Mouse (Mus musculus) CD8-positive naive resting alpha-beta T cell, adult 57 days (primary cell): ENCODE results near the gene Usp49. TPM values are rescaled to one million over a fixed set of nuclear protein-coding genes. Genes with fewer than 3 reads are reported as not detected.

Experiments
- total RNA-seq: library from RNA; stranded (reverse); gene quantifications from one replicate; pipeline ENCODE4 v1.2.4, GENCODE M21; 2023

The Usp49 gene
- 5.6 TPM for total RNA-seq

DNA sequence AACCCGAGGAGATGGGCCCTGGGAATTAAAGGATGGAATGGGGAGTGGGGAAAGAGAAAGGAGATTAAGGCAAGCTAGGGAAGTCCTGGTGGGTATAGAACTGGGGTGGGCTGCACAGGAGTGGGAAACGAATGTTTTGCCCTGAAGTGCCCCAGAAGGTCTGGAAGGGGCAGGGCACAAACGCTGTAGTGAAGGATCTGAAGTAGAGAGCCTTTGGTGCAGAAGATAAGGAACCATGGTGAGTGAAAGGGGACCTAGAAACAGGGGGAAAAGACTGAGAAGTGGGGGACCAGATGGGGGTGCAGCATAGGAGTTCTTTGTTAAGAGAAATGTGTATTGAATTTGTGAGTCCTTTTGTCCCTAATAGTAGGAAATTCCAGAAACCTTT lies at the start of gene Usp49:
Usp49 (plus strand) TSS at position 13 of the 388 bp plus-strand sequence.

DNA sequence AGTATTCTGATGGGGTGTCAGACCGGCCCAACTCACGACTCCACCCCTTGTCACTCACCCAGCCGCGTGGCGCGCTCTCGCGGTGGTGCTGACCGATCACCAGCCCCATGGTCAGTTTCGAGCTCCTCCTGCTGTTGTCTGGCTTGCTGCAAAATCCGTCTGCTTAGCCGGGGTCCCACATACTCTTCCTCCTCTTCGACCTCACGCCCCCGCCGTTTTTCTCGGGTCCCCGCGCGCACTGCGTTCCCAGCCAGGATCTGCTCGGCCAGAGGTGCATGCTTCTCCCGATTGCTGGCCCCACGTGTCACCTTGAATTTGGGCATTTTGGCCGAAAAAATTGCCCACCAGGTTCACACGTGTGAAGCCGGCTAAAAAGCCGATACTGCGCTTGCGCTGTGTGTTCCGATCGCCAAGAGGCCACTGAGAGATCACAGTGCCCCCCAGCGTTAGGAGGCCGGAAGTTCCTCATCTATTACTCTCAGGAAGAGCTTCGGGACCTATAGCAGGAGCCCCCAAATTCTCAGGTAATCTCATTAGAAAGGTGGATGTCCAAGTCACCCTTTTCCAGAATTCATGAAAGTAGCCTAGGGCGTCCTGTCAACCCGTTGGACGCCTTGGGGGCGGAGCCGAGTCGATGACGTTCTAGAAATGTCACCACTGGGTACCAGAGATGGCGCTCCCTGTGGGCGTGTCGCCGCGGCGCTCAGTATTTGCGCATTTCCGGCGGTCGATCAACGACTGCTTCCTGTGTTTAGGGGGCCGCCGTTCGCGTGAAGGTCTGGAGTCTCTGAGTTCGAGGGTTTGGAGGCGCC lies 19.4 kb upstream of the Usp49 start, which contains the start of the genes Bysl, Med20 and Gm20517:
Bysl (minus strand) TSS at position 644 of the 812 bp plus-strand sequence.
Med20 (plus strand) TSS at position 734 of the 812 bp plus-strand sequence.
Gm20517 (plus strand) TSS at position 741 of the 812 bp plus-strand sequence.

DNA sequence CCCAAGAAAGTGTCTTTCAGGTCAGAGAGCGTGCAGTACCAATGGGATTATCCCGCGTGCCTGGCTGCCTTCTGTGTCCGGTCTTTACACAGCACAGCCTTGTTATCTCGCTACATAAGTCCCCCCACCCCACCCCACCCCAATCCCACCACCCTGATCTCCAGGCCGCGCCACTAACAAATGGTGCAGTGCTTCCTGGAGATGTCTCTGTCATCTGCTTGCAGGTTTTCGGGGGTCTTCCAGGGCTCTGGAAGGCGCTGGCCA lies 57.8 kb downstream of the Usp49 start, which contains the start of gene Tomm6:
Tomm6 (minus strand) TSS at position 43 of the 264 bp plus-strand sequence.

DNA sequence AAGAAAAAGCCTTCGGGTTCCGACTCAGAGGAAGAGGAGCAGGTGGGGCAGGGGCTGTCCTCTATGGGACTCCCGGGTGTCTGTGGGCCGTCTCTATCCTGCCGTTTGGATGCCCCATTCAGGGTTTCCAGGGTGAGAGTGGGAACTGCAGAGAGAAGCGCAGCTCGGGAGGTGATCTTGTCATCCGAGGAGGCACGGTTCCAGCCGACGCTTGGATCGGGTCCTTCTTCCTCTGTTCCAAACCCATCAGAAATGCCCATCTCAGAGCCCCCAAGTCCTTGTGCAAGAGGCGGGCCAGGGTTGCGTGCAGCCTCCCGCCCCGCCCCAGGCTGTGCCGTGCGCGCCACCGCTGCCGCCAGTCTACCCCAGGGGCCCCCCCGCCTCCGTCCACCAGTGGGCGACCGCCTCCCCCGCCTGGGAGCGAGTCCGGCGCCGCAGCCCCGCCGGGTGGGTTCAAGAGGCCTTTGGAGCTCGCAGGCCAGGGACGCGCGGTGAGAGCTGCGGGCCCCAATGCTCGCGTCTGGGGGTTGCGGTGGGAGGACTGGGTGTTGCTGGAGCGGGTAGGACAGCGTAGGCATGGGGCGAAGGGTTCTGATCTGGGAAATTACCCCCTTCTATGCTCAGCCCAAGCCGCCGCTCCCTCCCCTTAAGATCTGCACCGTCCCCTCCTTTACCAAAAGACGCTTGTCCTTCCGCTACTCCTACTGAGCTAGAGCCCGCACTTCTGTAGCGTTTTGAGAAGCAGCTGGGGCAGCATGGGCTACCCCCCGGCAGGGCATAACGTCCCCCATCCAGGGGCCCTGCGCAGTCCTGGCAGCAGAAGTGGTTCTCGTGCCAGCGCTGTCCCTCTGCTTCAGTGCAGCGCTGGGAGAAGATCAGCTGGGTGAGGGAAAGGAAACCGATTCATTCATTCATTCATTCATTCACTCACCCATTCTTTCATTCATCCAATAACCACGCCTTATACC lies 58.4 kb downstream of the Usp49 start, which contains the start of gene Frs3:
Frs3 (plus strand) TSS at position 423 of the 968 bp plus-strand sequence.

DNA sequence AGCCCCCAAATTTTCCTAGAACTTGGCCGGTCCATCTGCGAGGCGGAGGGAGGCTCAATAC lies 63.8 kb downstream of the Usp49 start, which contains the start of gene Gm21981:
Gm21981 (minus strand) TSS at position 14 of the 61 bp plus-strand sequence.

DNA sequence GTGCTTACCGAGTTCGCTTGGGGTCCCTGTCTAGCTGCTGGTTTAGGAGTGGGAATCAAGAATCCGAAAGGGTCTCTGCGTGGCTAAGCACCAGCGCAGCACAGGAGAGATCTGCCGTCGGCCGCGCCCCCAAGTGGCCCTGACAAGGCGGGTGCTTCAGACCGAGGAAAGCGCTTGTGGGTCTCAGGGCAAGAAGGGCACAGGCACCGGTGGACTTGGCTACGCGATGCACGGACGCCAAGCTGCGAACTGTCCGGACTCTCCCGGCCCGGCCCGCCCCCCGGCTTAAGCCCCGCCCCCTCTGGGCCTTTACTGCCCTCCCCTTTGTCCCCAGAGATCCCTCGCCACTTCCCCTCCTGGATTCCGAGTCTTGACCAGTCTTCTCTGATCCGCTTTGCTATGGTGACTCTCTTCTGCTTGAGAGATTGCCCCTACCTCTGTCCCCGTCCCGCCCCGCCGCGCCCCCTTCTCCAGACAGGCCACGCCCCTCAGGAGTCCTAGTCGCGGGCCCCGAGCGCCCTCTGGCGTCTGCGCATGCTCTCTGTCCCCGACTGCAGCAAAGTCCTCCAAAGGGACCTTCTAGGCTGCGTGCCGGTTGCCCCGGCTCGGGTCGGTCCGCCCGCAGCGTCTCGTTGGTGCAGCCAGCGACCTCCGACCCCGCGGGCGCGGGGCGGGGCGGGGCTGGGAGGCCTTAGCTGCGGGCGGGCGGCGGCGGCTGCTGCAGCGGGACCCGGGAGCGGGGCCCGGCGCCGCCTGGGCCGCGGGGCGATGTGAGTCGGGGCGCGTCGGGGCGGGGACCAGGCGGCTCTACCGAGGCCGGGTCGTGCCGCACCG lies 64.2 kb downstream of the Usp49 start, which contains the start of gene Prickle4:
Prickle4 (minus strand) TSS at position 234 of the 834 bp plus-strand sequence.

DNA sequence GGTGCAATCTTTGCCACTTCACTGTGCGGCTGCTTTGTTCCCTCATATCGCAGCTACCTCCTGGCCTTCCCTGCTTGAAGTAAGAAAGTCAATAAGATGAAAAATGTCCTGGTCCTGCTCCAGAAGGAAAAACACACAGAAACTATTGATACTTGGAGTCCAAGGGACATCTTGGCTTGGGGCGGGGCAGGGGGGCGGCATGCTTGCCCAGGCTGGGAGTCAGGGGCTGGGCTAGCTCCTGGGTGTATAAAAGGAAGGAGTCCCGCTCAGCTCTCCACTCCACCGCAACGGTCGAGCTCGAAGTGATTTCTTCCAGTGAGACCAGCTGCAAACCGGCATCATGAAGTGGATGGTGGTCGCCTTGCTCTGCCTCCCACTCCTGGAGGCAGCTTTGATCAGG lies 96.1 kb downstream of the Usp49 start, which contains the start of gene Pgc:
Pgc (plus strand) TSS at position 277 of the 400 bp plus-strand sequence.

Other genes with a start within 250 kb of the Usp49 start
- gene Guca1b, start 245.3 kb upstream of the Usp49 start, total RNA-seq = 3.9 TPM
- not detected for gene Guca1a, start 230.1 kb upstream of the Usp49 start, total RNA-seq
- 0.09 TPM for gene AI661453, start 194.1 kb upstream of the Usp49 start, total RNA-seq
- not detected for gene 1700001C19Rik, start 193.3 kb upstream of the Usp49 start, total RNA-seq
- gene Taf8, start 128.4 kb upstream of the Usp49 start, total RNA-seq = 74.6 TPM
- 358 TPM for gene Ccnd3, start 125.6 kb upstream of the Usp49 start, total RNA-seq
- gene Bysl, start 19.2 kb upstream of the Usp49 start, total RNA-seq = 15.1 TPM
- 59.9 TPM for gene Med20, start 19.1 kb upstream of the Usp49 start, total RNA-seq
- gene Gm20517, start 19.1 kb upstream of the Usp49 start, total RNA-seq = 2.7 TPM
- 114 TPM for gene Tomm6, start 57.7 kb downstream of the Usp49 start, total RNA-seq
- 2.4 TPM for gene Frs3, start 58.3 kb downstream of the Usp49 start, total RNA-seq
- gene Gm21981, start 63.8 kb downstream of the Usp49 start, total RNA-seq = 0.21 TPM
- not detected for gene Prickle4, start 64.0 kb downstream of the Usp49 start, total RNA-seq
- gene Pgc, start 96.2 kb downstream of the Usp49 start, total RNA-seq = not detected
- 35.0 TPM for gene Tfeb, start 106.3 kb downstream of the Usp49 start, total RNA-seq
- not detected for gene Mdfi, start 204.0 kb downstream of the Usp49 start, total RNA-seq